Mouse (Mus musculus): ENCODE results near the gene Slfn14.
"Not testable (repeated sequence)": the region's sequence is repeated elsewhere in the genome, so short reads cannot be mapped to it uniquely, and the experiment has no call there.

The Slfn14 gene

DNA sequence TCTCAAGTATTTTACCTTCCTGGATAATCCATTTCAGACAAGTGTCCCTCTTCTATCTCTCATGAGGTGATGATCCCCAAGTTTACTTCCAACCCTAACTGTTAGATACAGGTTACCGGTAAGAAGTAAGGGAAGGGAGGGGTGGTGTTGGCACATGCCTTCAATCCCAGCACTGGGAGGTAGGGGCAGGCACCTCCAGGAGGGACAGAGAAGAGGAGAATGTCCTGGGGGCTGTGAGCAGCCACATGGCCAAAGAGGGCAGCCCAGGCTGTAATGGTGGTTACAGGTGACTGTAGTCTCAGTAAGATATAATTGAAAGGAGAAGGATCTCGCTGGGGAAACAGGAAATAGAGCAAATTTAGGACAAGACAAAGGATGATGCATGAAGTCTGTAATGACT lies 4.4 kb downstream of the Slfn14 start:
- DNase-seq: no peak

DNA sequence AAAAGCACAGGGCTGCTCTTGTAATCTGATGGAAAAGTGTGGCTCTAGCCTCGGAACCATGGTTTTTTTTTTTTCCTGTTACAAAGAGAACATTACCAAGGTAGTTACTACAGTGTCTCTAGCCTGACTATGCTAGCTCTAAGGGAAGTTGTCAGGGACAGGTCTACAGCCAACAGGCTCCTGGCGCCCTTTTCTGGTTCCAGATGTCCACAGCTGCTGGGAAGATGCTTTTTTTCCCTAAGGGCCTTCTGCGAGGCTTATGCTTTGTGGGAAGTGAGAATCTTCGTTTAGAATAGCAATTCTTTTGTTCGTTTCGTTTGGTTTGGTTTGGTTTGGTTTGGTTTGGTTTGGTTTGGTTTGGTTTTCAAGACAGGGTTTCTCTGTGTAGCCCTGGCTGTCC lies 6.8 kb downstream of the Slfn14 start:
- no peak for DNase-seq

DNA sequence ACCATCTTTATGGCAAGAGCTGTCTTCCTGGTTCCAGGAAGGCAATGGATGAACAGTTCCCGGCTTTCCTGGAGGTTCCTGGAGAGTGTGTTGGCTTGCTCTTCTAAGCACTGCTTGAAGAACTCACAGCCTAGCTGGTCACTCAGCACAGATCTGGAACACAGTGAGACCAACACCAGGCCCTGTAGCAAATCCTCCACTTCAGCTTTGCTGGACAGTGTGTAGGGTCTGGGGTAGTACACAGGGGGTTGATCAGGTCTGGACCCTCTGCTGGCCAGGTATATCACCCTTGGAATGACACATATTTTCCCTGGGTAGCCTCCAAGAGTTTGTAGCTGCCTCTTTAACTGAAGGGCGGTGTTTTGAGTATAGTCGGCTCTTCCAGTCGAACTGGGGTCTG lies 7.5 kb downstream of the Slfn14 start:
- no peak for DNase-seq

DNA sequence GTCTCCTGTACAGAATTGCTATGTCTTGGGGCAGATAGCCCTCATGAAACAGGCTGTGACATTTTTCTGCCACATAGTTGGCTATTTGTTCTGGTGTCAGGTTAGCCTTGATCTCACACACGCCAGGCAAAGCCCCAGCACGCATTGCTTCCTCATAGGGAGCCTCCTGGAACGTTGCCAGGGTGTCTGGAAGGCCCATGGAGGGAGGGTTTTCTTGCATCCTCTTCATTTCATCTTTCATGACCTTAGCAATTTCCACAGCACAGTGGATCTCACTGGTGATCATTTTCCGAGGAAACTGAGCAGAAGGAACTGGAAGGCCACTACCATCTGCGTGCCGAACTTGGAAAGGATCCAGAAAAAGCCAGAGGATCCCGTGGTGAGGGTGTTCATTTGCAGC lies 10.3 kb downstream of the Slfn14 start:
- no peak for DNase-seq

DNA sequence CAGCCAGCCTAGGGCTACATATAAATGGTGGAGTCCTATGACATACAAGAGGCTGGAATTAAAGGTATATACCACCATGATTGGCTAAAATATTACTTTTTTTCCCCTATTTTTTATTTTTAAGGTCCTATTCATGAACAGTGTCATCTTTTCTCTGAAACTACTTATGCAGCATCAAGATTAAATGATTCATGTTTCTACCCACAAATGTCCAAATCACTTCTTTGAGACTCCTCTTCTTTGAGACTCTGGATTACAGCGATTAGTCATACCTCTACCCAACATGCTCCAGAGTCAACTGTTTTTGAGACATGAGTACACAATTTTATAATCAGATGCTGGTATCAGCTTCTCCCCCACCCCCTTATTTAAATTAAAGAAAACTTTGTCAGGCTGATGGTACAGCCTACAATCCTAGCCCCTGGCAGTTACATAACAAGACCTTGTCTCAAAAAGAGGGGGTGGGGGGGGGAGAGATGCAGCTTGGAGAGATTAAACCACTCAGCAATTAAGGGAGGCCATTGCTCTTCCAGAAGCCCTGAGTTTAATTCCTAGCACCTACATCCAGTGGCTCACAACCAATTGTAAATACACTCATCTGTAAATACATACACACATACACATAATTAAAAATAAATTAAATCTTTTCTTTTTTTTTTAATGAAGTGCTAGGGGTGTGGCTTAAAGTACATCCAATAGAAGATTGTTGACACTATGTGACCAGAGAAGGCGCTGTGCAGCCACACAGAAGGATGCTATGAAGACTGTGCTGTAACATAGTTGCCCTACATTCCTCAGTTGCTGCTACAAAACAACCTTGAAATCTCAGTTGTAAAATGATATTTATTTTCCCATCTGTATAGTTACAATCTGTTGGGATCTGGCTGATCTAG lies 14.3 kb downstream of the Slfn14 start:
- peak; percentile 56 for DNase-seq

DNA sequence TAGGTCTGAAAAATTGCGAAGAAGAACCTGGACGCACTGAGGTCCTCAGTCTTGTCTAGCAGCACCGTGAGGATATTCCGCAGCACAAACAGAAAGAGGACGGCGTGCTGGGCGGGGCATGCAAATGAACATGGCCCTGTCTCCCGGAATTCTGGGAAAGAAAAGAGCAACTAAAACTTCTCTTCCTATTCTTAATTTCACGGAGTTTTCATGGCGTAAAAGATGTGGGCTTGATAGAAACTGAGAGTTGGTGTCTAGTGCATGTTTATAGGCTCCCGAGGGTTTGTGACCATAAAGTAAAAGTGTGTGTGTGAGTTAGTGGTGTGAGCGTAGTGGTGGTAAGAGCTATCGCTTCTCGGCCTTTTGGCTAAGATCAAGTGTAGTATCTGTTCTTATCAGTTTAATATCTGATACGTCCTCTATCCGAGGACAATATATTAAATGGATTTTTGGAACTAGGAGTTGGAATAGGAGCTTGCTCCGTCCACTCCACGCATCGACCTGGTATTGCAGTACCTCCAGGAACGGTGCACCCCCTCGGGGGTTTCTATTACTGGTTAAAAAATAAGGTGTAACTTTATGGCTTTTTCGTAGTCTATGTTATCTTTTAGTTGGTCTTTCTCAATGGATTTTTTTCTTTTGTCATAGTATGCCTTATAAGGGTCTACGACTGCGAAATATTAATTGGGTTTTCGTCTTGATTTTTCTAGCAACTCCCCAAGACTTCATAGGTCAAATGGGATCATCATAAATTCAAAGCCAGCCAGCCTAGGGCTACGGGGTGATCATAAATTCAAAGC lies 15.2 kb downstream of the Slfn14 start:
- peak; percentile 87 for DNase-seq

DNA sequence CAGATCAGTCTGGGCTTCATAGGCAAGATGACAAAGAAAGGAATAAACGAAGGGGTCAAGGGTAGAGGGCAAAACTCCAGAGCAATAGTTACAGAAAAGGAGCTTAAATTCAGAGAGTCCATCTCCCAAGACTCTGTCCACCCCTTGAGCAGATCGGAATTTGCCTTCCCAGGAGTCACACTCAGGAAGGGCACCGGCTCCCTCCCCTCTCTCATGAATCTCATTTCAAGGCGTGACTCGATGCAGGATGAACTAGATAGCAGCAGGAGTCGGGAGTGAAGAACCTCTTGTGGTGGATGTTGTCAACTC lies 15.7 kb downstream of the Slfn14 start:
- no peak for DNase-seq

DNA sequence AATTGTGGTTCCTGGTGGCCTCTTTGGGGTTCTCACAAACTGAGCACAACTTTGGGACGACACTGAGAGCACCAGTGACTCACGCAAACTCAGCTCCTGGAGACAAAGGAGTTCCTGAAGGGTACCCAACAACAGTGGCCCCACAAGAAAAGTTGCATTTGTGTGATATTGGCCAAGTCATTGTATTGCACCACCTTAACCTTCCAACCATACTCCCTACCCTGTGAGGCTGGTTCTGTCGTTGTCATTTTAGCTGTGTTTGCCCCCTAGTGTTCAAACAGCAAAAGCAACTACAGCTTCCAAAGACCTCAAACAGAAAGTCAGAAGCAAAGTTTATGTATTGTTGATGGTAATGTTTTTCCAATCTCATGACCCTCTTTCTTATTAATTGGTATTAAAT lies 23.4 kb downstream of the Slfn14 start:
- peak; percentile 48 for DNase-seq

DNA sequence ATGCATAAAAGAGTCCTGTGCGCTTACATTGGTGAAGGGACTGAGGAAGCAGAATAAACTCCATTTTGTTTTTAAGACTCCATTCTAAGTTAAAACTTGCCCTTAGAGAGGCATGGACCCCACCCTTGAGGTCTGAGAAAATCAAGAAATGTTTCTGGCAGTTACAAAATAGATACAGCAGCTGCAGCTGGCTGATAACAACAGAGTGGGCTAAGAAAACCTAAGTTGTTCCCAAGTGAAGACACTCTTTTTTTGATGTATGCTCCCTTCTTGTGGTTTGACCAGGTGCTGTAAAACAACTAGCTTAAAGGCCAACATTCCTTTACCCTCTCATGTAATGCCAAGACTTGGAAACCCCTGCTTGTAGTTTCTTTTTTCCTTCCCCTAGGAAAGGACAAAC lies 23.9 kb downstream of the Slfn14 start:
- DNase-seq: peak; percentile 45

DNA sequence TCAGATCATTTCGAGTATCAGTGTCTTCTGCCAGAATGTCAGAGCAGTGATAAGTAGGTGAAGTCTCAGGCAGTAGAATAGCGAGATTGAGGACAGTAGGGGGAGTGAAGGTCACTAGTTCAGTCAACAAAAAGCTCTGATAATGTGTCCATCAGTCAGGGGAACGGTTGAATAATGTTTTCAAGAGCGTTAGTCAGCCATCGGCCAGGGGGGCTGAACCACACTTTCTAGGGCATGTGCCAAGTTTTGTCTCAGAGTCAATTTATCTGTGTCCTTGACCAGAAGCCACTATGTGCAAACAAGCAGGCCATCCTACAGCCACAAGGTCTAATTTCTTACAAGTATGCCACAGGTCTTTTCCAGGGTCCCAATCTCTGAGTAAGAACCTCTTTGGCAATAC lies 29.3 kb downstream of the Slfn14 start:
- not testable (repeated sequence) for DNase-seq

DNA sequence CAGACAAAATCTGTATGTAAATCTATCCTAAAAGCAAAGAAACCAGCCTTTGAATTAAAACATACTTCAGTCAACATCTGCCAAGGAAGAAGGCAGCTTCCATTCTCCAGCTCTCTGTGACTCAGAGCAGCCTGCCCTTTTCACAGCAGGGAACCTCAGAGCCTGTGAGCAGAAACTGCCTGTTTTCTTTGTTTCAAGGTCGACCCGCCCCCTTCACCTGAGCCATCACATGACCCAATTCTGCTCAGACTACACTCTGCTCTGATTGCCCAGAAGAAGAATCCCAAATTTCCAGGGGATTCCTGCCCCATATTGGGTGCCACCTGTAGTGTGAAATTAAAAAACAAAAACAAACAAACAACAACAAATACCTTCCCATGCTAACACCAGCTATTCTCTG lies 46.7 kb downstream of the Slfn14 start:
- no peak for DNase-seq

DNA sequence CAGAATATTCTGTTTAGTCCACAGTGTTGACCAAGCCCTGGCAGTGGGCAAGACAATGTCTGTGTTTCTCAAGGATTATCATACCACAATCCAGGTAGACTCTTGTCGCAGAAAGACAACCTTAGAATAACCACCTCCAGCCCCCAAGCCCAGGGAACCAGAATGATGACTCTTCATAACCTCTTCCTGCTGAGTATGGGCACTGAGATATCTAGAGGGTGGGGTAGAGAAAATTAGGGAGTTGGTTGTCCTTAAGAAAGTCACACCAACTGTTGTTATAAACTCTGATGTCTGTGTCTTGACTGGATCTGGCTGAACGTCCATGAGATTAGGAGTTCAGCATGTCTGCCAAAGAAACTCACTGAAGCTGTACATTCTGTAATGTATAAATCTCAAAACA lies 48.1 kb downstream of the Slfn14 start:
- no peak for DNase-seq

DNA sequence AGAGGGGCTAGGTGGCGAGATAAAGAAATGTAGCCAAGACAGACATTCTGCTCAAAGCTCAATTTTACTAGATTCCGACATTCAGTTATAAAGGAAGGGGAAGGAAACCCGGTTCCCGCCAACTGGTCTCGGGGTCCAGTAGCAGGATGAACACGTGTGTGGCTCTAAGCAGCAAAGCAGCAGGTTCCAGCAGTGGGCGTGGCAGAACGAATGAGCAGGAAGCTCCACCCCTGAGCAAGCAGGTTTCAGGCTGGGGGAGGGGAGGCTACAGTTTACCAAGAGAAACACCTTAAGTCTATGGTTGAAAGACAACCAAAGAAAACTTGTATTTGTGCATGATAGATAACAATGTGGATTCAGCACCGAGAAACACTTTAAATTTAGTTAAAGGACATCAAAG lies 49.1 kb downstream of the Slfn14 start:
- not testable (repeated sequence) for DNase-seq

DNA sequence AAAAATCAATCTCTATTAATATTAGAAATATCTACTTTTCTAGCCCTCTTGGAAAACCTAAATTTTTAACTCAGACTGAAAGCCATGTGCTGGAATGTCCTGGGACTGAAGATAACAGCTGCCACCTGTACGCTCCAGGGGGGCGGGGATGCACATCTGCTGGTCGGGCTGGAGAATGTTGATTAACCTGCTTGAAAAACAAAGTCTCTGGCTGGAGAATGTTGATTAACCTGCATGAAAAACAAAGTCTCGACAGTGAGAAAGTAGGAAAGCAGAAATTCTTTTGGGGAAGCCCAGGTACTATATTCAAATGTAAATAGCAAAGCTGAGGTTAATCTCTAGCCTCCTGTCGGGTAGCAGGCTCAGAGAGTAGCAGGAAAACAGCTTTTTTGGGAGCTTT lies 52.9 kb downstream of the Slfn14 start:
- DNase-seq: not testable (repeated sequence)

DNA sequence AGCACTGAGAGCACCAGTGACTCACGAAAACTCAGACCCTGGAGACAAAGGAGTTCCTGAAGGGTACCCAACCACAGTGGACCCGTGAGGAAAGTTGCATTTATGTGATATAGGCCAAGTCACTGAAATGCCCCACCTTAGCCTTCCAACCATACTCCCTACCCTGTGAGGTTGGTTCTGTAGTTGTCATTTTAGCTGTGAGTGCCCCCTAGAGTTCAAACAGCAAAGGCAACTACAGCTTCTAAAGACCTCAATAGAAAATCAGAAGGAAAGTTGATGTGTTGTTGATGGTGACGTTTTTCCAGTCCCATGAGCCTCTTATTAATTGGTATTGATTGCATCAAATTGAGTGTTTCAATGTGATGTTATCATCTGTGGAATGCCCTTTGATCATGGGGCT lies 55.6 kb downstream of the Slfn14 start:
- DNase-seq: peak; percentile 55

DNA sequence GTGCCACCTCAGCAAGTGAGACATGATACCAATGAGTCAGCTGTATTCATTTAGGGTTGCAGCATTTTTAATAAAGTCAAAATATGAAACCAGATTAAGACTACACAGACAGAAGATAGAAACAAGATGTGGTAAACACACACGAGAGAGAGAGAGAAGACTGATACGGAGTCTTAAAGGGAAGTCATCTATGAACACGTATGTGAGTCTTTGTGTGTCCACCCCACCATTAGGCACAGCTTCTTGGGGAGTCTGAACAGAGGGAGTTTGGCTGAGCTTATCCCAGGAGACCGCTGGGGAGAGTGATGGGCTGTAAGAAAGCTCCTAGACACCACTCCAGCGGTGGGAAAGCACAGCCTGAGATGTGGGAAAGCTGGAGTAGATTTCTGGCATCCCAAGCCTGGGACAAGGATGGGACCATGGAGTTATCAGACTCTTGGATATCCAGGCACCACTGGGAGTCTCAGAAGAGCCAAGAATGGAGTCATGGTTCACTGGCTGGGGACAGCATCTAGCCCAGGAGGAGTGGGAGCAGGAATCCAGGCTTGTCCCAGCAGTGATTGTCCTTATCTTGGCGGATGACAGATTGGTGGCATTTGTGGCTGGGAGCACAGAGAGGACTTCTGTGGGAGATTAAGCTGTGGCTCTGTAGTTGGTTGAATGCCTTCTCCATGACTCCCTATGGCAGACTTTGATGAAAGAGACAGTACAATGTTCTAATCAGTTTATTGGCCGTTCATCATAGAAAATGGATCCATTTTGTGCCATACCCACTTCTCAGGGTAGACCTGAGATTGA lies 58.4 kb downstream of the Slfn14 start:
- DNase-seq: no peak

DNA sequence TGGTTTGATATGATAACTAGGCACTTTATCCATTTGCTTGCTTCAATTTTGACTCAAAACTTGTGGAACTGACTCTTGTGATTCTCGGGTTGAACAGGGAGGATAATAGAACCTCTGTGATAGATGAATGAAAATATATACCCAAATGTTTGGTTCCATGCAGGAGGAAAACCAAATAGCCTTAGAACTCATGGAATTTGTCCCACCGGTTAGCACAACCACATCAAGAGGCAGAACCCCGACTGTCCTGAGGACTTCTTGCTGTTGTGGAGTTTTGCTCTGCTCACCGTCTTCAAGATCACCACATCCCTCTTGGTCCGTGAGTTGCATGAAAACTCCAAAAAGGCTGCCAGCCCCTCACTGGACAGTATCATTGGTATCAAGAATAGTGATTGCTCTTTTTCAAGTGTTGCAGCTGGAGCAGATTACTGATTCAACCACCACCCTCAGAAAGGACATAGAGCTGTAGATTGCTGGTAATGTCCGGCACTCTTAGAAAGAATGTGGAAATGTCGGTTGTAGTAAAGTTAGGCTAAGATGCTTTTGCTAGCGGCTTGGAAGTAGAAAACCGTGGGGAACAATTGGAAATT lies 61.1 kb downstream of the Slfn14 start:
- DNase-seq: no peak

All from thymus, postnatal 14 days (tissue).